Mouse (Mus musculus) embryonic stem cell, embryonic (primary cell): ENCODE data around the gene Senp7.

ENCODE experiments used
- CTCF ChIA-PET, 4 experiments: fragments of 300-600 bp in 2 of 4; fragments of 350-600 bp in 2 of 4; sonication (Branson Sonifier 250); formaldehyde crosslinking; loops; one replicate each; lab custom pipeline; 2022; ENCODE audit warnings: inconsistent platforms in 2 of 4; lab: Charles Lee
- POLR2A ChIA-PET, 4 experiments: fragments of 300-600 bp in 2 of 4; fragments of 350-600 bp in 2 of 4; sonication (Branson Sonifier 250); formaldehyde crosslinking; loops; one replicate each; lab custom pipeline; 2022; ENCODE audit warnings: antibody characterized with exemption in 4 of 4, inconsistent platforms in 1 of 4; lab: Charles Lee

Gene Senp7

DNA sequence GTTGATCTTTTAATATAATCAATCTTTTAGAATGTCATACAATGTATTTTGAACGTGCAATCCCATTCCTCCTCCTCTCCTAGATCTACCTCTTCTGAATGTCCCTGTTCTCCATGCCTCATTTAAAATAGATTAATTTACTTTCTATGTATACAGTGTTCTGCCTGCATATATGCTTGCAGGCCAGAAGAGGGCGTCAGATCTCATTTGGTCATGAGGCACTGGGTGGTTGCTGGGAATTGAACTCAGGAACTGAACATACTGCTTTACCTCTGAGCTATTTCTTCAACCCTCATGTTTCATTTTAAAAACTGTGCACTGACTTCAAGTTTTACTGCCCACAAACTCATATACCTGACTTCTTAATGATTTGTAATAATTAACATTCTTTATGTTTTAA, 99.5 kb downstream of the Senp7 start:
- POLR2A ChIA-PET, result no interaction called here
- CTCF ChIA-PET, result no interaction called here

DNA sequence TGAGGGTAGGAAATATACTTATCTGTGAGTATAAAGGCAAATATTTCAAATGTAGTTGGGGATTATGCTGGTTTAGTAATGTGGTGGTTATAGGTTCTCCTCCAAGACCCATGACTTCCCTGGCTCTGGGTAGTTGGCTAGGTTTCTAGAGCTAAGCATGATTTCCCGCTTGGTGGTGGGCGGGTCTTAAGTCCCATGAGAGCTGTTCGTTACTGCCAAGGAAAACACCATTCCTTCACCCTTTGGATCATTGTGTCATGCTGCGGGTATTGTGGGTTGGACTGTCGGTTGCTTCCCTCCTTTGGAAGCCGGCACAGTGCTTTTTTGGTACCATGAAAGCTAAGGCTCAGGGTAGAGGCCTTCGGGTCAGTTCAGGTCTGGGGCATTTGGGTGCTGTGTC, 115.3 kb downstream of the Senp7 start:
- POLR2A ChIA-PET, result interaction anchor here in 1 of 4 experiments (1.3 kb wide), 1 partner anchor 18 kb away, joined by 8 read pairs; no protein-coding TSS in a partner anchor

DNA sequence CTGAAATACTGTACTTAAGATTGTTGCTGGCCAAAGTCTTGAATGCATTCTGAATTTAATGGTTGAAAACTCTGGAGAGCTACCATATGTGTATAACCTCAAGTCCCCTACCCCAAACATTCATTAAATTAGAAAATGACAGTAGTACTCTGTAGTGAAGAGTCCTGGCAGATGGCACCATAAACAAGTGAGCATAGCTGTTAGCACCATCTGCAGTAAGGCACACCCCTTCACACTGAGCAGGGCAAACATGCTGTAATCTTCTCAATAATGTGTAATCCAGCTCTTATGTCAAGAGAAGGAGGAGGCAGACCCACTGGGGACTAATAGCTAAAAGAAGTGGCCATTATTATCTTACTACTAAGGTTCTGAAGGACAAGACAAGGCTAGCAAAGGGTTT, 122.1 kb downstream of the Senp7 start:
- CTCF ChIA-PET, result no interaction called here
- POLR2A ChIA-PET, result no interaction called here

More for the DNA sequence above, 115.3 kb downstream of the Senp7 start:
- CTCF ChIA-PET, result no interaction called here

DNA sequence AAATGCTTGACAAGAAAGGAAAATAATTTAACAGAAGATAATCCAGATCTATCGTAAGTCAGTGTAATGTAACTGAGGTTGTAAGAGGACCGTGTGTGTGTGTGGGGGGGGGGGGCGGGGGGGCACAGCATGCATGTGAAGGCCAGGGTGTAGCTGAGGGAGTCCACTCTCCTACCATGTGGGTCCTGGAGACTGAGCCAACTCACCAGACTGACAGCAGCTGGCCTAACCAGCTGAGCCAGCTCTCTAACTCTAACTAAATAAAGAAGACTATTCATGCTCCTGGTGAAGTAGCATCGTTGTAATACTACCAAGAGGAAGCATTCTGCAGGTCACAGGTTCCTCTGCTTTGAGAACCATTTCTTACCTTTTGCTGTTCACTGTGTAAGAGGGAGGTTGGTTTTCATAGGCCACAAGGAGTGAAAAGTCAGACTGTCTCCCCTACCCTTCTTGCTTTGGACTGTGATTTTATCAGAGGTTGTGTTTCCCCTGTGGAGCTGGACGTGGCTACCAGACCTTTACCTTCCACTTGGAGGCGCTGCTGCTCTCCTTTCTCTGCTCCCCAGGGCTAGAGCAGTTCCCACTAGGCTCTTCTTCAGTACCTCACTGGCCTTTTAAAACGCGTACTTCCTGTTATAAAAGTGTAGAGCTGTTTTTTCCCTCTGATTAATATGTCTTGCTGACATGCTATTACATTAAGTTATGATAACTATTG, 127.9 kb downstream of the Senp7 start:
- CTCF ChIA-PET, result interaction anchor here (0.6 to 1.0 kb wide), 12 partner anchors 8 to 549 kb away, joined by 3 to 7 read pairs (median 3); no protein-coding TSS in a partner anchor
- POLR2A ChIA-PET, result interaction anchor here in 1 of 4 experiments (1.7 kb wide), 1 partner anchor 146 kb away, joined by 4 read pairs; the partner anchor contains the start of gene Pcnp

DNA sequence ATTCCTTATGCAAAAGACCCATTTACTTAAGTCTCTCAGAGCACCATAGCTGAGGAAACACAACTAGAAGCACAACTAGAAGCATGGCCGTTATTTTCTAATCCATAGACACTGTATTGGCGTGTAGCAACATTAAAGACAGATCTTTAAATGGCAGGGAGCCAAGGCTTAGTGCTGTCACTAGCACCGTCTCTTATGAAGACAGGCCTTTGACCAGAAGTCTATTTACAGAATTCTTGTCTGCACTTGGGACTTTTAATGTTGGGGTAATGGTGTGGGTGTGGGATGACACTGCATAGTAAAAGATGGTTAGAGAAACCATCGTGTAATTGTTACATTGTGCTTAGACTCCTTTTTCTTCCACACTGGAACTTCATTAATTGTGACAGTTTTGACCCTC, 138.7 kb downstream of the Senp7 start:
- CTCF ChIA-PET, result no interaction called here

DNA sequence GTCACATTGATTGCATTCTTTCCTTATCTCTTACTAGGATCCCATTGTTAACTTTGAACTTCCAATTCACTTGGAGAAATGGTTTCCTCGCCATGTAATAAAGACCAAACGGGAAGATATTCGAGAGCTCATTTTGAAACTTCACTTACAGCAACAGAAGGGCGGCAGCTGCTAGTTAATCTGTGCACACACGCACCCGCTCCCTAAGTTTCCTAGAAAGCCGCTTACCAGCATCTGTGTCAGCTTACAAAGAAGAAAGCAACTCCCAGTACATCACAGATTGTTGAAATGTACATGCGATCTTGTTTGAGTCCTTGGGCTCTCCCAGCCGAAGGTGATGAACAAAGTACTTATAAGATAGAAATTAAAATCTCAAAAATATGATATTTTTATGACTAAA, 140.1 kb downstream of the Senp7 start:
- ChIA-PET POLR2A (no interaction called here), CTCF (no interaction called here)

More for the DNA sequence above, 138.7 kb downstream of the Senp7 start:
- POLR2A ChIA-PET, result no interaction called here

DNA sequence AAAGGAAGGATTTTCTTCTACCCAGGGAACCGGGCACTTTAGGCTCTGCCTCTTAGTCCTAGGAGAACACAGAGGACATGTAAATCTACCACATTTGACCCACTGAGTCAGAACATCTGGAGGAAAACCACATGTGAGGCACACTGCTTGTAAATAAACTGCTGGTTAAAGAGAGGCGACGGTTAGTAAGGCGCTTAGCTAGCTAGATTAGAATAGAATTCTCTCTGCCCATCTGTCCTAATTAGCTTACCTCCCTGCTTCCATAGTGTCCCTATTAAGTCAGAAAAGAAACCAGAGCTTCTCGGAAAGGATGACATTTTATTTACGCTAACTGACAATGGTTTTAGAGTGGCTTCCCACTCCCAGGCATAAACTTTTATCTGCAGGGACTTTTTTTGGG, 155.9 kb downstream of the Senp7 start, which contains the start of gene Impg2:
TSS of gene Impg2 (plus strand) at position 263 of the 400 bp plus-strand sequence.
- POLR2A ChIA-PET, result no interaction called here
- CTCF ChIA-PET, result no interaction called here

DNA sequence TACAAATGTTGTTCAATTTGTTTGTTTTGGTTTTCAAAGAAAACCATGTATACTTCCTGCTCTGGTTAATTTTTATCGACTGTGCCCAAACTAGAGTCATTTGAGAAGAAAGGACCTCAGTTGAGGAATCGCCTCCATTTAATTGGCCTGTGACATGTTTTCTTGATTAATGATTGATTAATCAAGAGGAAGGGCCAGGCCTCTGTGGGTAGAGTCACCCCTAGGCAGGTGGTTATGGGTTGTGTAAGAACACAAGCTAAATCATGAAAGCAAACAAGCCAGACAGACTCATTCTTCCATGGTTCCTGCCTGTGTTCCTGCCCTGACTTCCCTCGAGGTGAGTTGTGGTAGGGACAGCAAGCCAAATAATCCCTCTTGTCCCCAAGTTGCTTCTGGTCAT, 164.6 kb downstream of the Senp7 start:
- ChIA-PET CTCF (no interaction called here), POLR2A (no interaction called here)

DNA sequence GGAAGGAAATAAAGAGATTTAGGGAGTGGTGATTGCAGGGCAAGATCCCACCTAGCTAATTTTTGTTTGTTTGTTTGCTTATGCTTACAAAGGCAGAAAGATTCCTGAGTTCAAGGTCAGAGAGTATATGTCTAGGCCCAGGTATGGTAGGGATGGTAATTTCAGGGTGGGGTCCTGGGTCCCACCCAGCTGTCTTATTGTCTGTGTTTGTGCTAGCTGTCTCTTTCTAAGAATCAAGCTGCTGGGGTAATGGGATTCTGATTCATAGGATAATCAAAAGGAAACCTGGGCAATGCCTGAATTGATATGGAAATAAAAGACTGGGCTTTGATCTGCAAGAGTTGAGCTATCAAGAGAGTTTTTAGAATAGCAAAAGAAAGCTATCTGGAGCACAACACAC, 179.5 kb downstream of the Senp7 start:
- ChIA-PET POLR2A (interaction anchor here (0.6 to 1.2 kb wide), 6 partner anchors 11 to 1202 kb away, joined by 3 to 4 read pairs (median 3); partner anchors contain the start of gene Rpl24 (in 1 of the 4)), CTCF (interaction anchor here in 1 of 4 experiments (1.3 kb wide), 1 partner anchor 52 kb away, joined by 3 read pairs; no protein-coding TSS in a partner anchor)

DNA sequence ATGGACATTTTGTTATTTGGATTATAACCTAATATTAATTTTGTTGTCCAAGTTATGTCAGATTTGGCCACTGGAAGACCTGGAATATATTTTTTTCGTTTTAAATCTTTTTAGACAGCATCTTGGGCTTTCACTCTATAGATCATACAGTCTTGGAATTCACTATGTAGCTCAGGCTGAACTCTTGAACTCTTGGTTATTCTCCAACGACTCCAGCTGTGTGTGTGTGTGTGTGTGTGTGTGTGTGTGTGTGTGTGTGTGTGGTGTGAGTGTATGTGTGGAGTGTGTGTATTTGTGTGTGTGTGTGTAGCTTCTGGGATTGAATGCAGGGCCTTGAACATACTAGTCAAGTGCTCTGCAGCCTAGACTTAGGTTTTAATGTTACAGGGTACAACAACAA, 181.3 kb downstream of the Senp7 start:
- CTCF ChIA-PET, result no interaction called here
- POLR2A ChIA-PET, result interaction anchor here in 1 of 4 experiments (0.6 kb wide), 1 partner anchor 14 kb away, joined by 3 read pairs; no protein-coding TSS in a partner anchor

DNA sequence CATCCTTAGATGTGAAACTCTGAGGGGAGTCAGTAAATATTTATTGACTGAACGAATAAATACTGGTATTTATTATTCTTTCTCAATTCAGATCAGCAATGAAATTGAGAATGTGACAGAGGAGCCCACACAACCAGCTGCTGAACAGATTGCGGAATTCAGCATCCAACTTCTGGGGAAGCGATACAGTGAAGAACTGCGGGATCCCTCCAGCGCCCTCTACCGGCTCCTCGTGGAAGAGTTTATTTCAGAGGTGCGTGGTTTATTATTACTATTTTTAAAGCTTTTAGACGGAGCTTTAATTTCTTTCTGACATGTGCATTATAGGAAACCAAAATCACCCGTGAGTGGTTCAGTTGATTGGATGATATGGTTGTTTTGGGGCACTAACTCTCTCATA, 183.2 kb downstream of the Senp7 start:
- ChIA-PET POLR2A (interaction anchor here in 2 of 4 experiments (0.5 to 0.7 kb wide), 3 partner anchors 19 to 416 kb away, joined by 3 read pairs; no protein-coding TSS in a partner anchor), CTCF (interaction anchor here in 3 of 4 experiments (0.6 to 1.3 kb wide), 6 partner anchors 8 to 122 kb away, joined by 3 to 4 read pairs (median 3); no protein-coding TSS in a partner anchor)

DNA sequence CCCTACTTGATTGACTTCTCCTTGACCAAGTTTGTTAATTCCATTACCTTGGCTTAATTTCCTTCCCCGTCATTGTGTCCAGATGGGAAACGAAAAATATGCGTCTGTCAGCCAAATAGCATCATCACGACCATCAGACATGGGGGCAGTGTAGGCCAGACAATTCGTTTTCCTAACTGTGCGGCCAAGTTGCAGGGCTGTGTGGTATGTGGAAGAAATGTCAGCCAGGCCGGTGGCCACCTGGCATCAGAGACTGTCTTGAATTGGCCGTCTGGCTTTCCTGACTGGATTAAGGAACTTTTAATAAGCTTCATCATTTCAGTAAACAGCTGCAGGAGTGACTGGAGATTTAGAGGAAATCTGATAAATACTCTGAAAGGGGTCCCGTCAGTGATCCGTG, 184.6 kb downstream of the Senp7 start:
- CTCF ChIA-PET, result no interaction called here
- POLR2A ChIA-PET, result no interaction called here
